28 mouse cellular contexts compared by ENCODE assay signal in the genomic region with DNA sequence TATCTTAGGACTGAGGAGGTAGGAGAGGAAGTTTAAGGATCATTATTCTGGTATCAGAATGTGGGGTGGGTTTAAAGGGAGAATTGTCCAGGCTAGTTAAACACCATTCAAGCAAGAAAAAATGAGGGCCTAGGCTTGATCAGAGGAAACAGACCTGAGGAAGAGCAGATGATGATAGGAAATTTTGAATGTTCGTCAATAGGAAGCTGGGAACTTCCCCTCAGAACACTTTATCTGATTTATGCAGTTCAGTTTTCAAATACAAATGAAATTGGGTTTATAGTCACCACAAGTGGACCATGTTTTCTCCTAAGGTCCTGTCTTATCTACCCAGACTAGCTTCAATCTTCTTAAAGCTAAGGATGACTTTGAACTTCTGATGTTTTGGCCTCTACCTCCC. TPM values are rescaled to one million over a fixed set of nuclear protein-coding genes. Genes with fewer than 3 reads are reported as not detected.
"Had no signal": no experiment of that assay in that cellular context is flagged by ENCODE, and none has a peak within 500 bp of the region (broad histone marks: within the 10 kb centered on the region; RNA-seq: fewer than 3 reads in every experiment).

No protein-coding gene starts in this region.

- H3K27ac ChIP-seq: limb, embryonic 12.5 days; limb, embryonic 15.5 days; liver, embryonic 14.5 days; midbrain, embryonic 10.5 days; midbrain, embryonic 13.5 days; stomach, embryonic 15.5 days had no signal

- H3K4me2 ChIP-seq: limb, embryonic 12.5 days; limb, embryonic 15.5 days; liver, embryonic 11.5 days; lung, embryonic 14.5 days; midbrain, embryonic 13.5 days; stomach, embryonic 15.5 days had no signal

- H3K9me3 ChIP-seq: limb, embryonic 12.5 days; limb, embryonic 15.5 days; megakaryocyte, embryonic 14.5 days; midbrain, embryonic 10.5 days; midbrain, embryonic 13.5 days; stomach, embryonic 15.5 days had no signal

- H3K27me3 ChIP-seq: limb, embryonic 12.5 days; limb, embryonic 15.5 days; midbrain, embryonic 13.5 days; stomach, embryonic 15.5 days had no signal

- H3K4me3 ChIP-seq: limb, embryonic 12.5 days; limb, embryonic 15.5 days; megakaryocyte, embryonic 14.5 days; midbrain, embryonic 10.5 days; midbrain, embryonic 13.5 days; myocyte; stomach, embryonic 15.5 days had no signal

- H3K4me1 ChIP-seq: limb, embryonic 12.5 days; limb, embryonic 15.5 days; midbrain, embryonic 10.5 days; midbrain, embryonic 13.5 days; stomach, embryonic 15.5 days had no signal

- H3K36me3 ChIP-seq: limb, embryonic 12.5 days; limb, embryonic 15.5 days; midbrain, embryonic 10.5 days; midbrain, embryonic 13.5 days; stomach, embryonic 15.5 days had no signal

- ATAC-seq: liver, postnatal 0 days; midbrain, embryonic 13.5 days; midbrain, embryonic 16.5 days had no signal

- H3K9ac ChIP-seq: limb, embryonic 12.5 days; limb, embryonic 15.5 days; liver, embryonic 14.5 days; liver, postnatal 0 days; lung, embryonic 14.5 days; midbrain, embryonic 13.5 days; stomach, embryonic 15.5 days had no signal

- DNase-seq: kidney, adult 9 months; kidney, postnatal 14 days; kidney, postnatal 4 days; left cerebral cortex, postnatal 4 days; liver, postnatal 0 days; lung, embryonic 14.5 days; lung, postnatal 10 days; lung, postnatal 36 days; right cerebral cortex, postnatal 25 days; spleen, adult 18-20 months; thymus, postnatal 36 days had no signal

RNA-seq across cellular contexts. Expression of a gene that starts 31.1 kb away (rescaled TPM):
- total RNA-seq: monocyte, adult 5-6 weeks had no signal

RNA-seq across cellular contexts. Expression of a gene that starts 42.3 kb away (rescaled TPM):
- total RNA-seq: layer of hippocampus, adult 18-20 months; layer of hippocampus, postnatal 14 days; left cerebral cortex, adult 8-10 months; left cerebral cortex, postnatal 14 days; left cerebral cortex, postnatal 4 days had no signal
- polyA plus RNA-seq: midbrain, embryonic 16.5 days; neural tube, embryonic 14.5 days; urinary bladder, adult 2 months had no signal

RNA-seq across cellular contexts. Expression of a gene that starts 59.3 kb away (rescaled TPM):
- total RNA-seq: monocyte, adult 5-6 weeks had no signal
